Mouse (Mus musculus) intestine, embryonic 14.5 days (tissue): ENCODE data around the gene Tmem211. TPM values are rescaled to one million over a fixed set of nuclear protein-coding genes. Genes with fewer than 3 reads are reported as not detected.

Experiments used
- ATAC-seq: fragments of 200-750 bp; cut with Nextera tagmentation; replicated peaks from 2 replicates; pipeline ENCODE4 v1.8.0; 2017; ENCODE audit warnings: low read depth, moderate number of reproducible peaks, moderate TSS enrichment, moderate library complexity; ENCODE audit not compliant: low FRiP score, low TSS enrichment
- DNase-seq: peaks from one replicate; pipeline ENCODE4 v3.0.0-alpha.2; 2018; ENCODE audit warnings: low spot score
- H3K27ac ChIP-seq: fragments of 300-500 bp; sonication (generic); 2 replicates; pipeline ENCODE4 v1.5.1; 2014; ENCODE audit warnings: low read depth, mild to moderate bottlenecking, control low read depth
- H3K27me3 ChIP-seq: fragments of 300-500 bp; sonication (generic); replicated peaks from 2 replicates; pipeline ENCODE4 v1.6.1; 2014; ENCODE audit warnings: low read length, control low read depth; ENCODE audit not compliant: control insufficient read depth, insufficient read depth
- H3K36me3 ChIP-seq: fragments of 300-500 bp; sonication (generic); 2 replicates; pipeline ENCODE4 v1.6.1; 2014; ENCODE audit warnings: low read length, control low read depth; ENCODE audit not compliant: control insufficient read depth, insufficient read depth
- H3K4me1 ChIP-seq: fragments of 300-500 bp; sonication (generic); replicated peaks from 2 replicates; pipeline ENCODE4 v1.6.1; 2014; ENCODE audit warnings: low read length, control low read depth, mixed read lengths; ENCODE audit not compliant: control insufficient read depth, insufficient read depth
- H3K4me2 ChIP-seq: fragments of 300-500 bp; sonication (generic); 2 replicates; pipeline ENCODE4 v1.6.1; 2014; ENCODE audit warnings: low read length
- H3K4me3 ChIP-seq: fragments of 300-500 bp; sonication (generic); 2 replicates; pipeline ENCODE4 v1.5.1; 2014; ENCODE audit warnings: low read depth, low read length, control low read depth, mixed read lengths
- H3K9ac ChIP-seq: fragments of 300-500 bp; sonication (generic); 2 replicates; pipeline ENCODE4 v1.6.1; 2014; ENCODE audit warnings: mild to moderate bottlenecking, low read length
- H3K9me3 ChIP-seq: fragments of 300-500 bp; sonication (generic); 2 replicates; pipeline ENCODE4 v1.6.1; 2016; ENCODE audit warnings: low read length, control low read depth; ENCODE audit not compliant: control insufficient read depth
- WGBS: fragments of 180-500 bp; shearing (Covaris S2); extraction: QIAGEN DNeasy Blood & Tissue Kit; methylation state at CpG from one replicate; pipeline ENCODE4 v1.1.7; 2014; 5-methylcytosine and 5-hydroxymethylcytosine counted together
- polyA plus RNA-seq: library from polyadenylated mRNA; unstranded; fragments of >200 nt; fragmentation: Nextera tagmentation; extraction: Ambion mirVana; gene quantifications from 2 replicates; pipeline ENCODE4 v1.2.1, GENCODE M21; 2014

Gene Tmem211
- polyA plus RNA-seq, 1 experiment from 2014 or later: not detected

GRCm38 (mm10) chr5:113195451-113195850, 31.3 kb upstream of the Tmem211 start:
- WGBS: 84% methylated on average over 12 of the region's 12 CpGs
- Histone ChIP-seq H3K27me3 (no peaks in the 10 kb centered on the region), H3K27ac (no peak overlapping the region), H3K36me3 (no peaks in the 10 kb centered on the region; the same call in 1 of the 2 replicates), H3K9ac (no peak overlapping the region), H3K4me3 (no peak overlapping the region), H3K4me1 (0 out of 2 replicates have a peak, but pooled peaks cover 8% of the 10 kb centered on the region), H3K9me3 (no peaks in the 10 kb centered on the region), H3K4me2 (no peak overlapping the region)
- ATAC-seq (no peak), DNase-seq (no peak)

- H3K36me3 ChIP-seq: no peaks in the 10 kb centered on the region; the same call in 1 of the 2 replicates
- no peaks in the 10 kb centered on the region for H3K9me3 ChIP-seq
- 0 out of 2 replicates have a peak, but pooled peaks cover 8% of the 10 kb centered on the region for H3K4me1 ChIP-seq
- DNase-seq: no peak
- no peak for ATAC-seq
- 92% methylated on average over 6 of the region's 6 CpGs for WGBS
- no peaks in the 10 kb centered on the region for H3K27me3 ChIP-seq
- no peak overlapping the region for H3K9ac ChIP-seq
- no peak overlapping the region for H3K27ac ChIP-seq
- H3K4me2 ChIP-seq: no peak overlapping the region
- H3K4me3 ChIP-seq: no peak overlapping the region
Measured at GRCm38 (mm10) chr5:113195907-113196306, 30.8 kb upstream of the Tmem211 start.

- H3K4me3 ChIP-seq: no peak overlapping the region
- H3K27me3 ChIP-seq: no peaks in the 10 kb centered on the region
- peak overlapping the region; percentile 20; the same call in 1 of the 2 replicates for H3K27ac ChIP-seq
- H3K4me1 ChIP-seq: 0 out of 2 replicates have a peak, but pooled peaks cover 8% of the 10 kb centered on the region
- H3K9me3 ChIP-seq: no peaks in the 10 kb centered on the region
- WGBS: 34% methylated on average over 9 of the region's 9 CpGs
- H3K36me3 ChIP-seq: no peaks in the 10 kb centered on the region
- no peak overlapping the region for H3K4me2 ChIP-seq
- no peak for DNase-seq
- no peak overlapping the region for H3K9ac ChIP-seq
- ATAC-seq: no peak
Measured at GRCm38 (mm10) chr5:113196916-113197794, 29.6 kb upstream of the Tmem211 start.

- Histone ChIP-seq H3K27ac (no peak overlapping the region), H3K9me3 (no peaks in the 10 kb centered on the region), H3K9ac (no peak overlapping the region), H3K4me1 (0 out of 2 replicates have a peak, but pooled peaks cover 8% of the 10 kb centered on the region), H3K27me3 (no peaks in the 10 kb centered on the region), H3K36me3 (no peaks in the 10 kb centered on the region), H3K4me3 (no peak overlapping the region), H3K4me2 (no peak overlapping the region)
- DNase-seq (no peak), ATAC-seq (no peak)
- 47% methylated on average over 8 of the region's 8 CpGs for WGBS
Measured at GRCm38 (mm10) chr5:113199126-113199771, 27.5 kb upstream of the Tmem211 start.

- no peak overlapping the region for H3K27ac ChIP-seq
Measured at GRCm38 (mm10) chr5:113199772-113200134, 27.0 kb upstream of the Tmem211 start.

GRCm38 (mm10) chr5:113204193-113204592, 22.5 kb upstream of the Tmem211 start:
- no peak overlapping the region for H3K9ac ChIP-seq
- no peak overlapping the region for H3K4me3 ChIP-seq
- H3K27me3 ChIP-seq: no peaks in the 10 kb centered on the region
- 77% methylated on average over 9 of the region's 9 CpGs for WGBS
- ATAC-seq (no peak), DNase-seq (no peak)
- H3K27ac ChIP-seq: no peak overlapping the region
- H3K36me3 ChIP-seq: no peaks in the 10 kb centered on the region
- no peak overlapping the region for H3K4me2 ChIP-seq
- H3K4me1 ChIP-seq: peaks cover 20% of the 10 kb centered on the region
- H3K9me3 ChIP-seq: no peaks in the 10 kb centered on the region

More at GRCm38 (mm10) chr5:113199772-113200134, 27.0 kb upstream of the Tmem211 start:
- Histone ChIP-seq H3K4me1 (0 out of 2 replicates have a peak, but pooled peaks cover 8% of the 10 kb centered on the region), H3K4me2 (no peak overlapping the region), H3K9ac (no peak overlapping the region), H3K4me3 (no peak overlapping the region), H3K36me3 (no peaks in the 10 kb centered on the region), H3K9me3 (no peaks in the 10 kb centered on the region), H3K27me3 (no peaks in the 10 kb centered on the region)
- DNase-seq: no peak
- ATAC-seq: no peak
- 80% methylated on average over 10 of the region's 10 CpGs for WGBS

GRCm38 (mm10) chr5:113206670-113207352, 19.9 kb upstream of the Tmem211 start:
- Histone ChIP-seq H3K4me1 (peaks cover 30% of the 10 kb centered on the region), H3K27me3 (no peaks in the 10 kb centered on the region), H3K9ac (no peak overlapping the region), H3K27ac (no peak overlapping the region), H3K36me3 (no peaks in the 10 kb centered on the region), H3K4me2 (no peak overlapping the region), H3K4me3 (no peak overlapping the region), H3K9me3 (no peaks in the 10 kb centered on the region)
- DNase-seq (no peak), ATAC-seq (no peak)
- 44% methylated on average over 9 of the region's 9 CpGs for WGBS

- Histone ChIP-seq H3K4me3 (no peak overlapping the region), H3K27ac (no peak overlapping the region), H3K9ac (no peak overlapping the region), H3K4me2 (no peak overlapping the region), H3K36me3 (no peaks in the 10 kb centered on the region), H3K27me3 (no peaks in the 10 kb centered on the region), H3K4me1 (peaks cover 30% of the 10 kb centered on the region), H3K9me3 (no peaks in the 10 kb centered on the region)
- WGBS: 66% methylated on average over 4 of the region's 4 CpGs
- no peak for DNase-seq
- no peak for ATAC-seq
Measured at GRCm38 (mm10) chr5:113208048-113208447, 18.7 kb upstream of the Tmem211 start.
